Mouse (Mus musculus) R1 (cell line): ENCODE data around the gene Zglp1.
A peak's percentile ranks its signal among the peaks of the same experiment; 100 is the strongest.

Experiments used
- DNase-seq: peaks from one replicate; pipeline ENCODE4 v3.0.0-alpha.2; 2018; ENCODE audit warnings: low read depth, low spot score

The Zglp1 gene

GRCm38 (mm10) chr9:21067006-21067684, at the start of gene Zglp1:
TSS of gene Zglp1 (minus strand) at chr9:21067093.
- DNase-seq, result peak; percentile 49

GRCm38 (mm10) chr9:21115105-21115504, 48.2 kb upstream of the Zglp1 start:
- DNase-seq, result no peak

DNA sequence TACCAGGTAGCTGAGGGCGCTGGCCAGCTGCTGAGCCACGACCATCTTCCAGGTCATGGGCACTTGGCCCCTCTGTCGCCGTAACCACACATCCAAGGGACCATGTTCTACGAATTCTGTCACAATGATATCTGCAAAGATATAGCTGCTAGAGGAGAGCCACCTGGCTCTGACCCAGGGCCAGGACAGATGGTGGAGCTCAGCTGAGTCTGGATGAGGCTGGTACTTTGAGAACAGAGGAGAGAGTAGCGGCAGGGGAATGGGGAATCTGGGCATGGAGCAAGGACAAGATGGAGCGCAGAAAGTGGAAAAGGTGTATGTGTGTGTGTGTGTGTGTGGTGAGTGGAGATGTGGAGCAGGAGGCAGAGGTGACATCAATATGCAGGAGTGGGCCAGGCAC, 47.3 kb upstream of the Zglp1 start:
- no peak for DNase-seq

DNA sequence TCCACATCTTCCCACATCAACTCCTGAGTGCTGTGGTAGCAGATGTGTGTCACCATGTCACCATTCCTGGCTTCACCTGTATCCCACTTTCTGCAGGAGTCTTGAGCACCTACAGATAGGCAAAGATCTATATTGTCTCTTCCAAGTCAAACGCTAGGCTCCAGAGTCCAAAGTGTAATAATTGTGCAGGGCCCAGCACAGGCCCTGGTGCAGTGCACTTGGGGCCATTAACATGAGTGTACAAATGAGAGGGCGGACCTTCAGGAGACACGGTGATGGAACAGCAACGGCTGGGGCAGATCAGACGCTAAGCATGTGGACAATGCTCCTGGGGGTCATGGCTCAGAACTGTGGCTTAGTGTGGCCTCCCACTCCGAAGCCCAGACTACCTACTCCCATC, 46.9 kb upstream of the Zglp1 start:
- no peak for DNase-seq

GRCm38 (mm10) chr9:21107607-21108237, 40.8 kb upstream of the Zglp1 start:
- DNase-seq, result peak; percentile 56

DNA sequence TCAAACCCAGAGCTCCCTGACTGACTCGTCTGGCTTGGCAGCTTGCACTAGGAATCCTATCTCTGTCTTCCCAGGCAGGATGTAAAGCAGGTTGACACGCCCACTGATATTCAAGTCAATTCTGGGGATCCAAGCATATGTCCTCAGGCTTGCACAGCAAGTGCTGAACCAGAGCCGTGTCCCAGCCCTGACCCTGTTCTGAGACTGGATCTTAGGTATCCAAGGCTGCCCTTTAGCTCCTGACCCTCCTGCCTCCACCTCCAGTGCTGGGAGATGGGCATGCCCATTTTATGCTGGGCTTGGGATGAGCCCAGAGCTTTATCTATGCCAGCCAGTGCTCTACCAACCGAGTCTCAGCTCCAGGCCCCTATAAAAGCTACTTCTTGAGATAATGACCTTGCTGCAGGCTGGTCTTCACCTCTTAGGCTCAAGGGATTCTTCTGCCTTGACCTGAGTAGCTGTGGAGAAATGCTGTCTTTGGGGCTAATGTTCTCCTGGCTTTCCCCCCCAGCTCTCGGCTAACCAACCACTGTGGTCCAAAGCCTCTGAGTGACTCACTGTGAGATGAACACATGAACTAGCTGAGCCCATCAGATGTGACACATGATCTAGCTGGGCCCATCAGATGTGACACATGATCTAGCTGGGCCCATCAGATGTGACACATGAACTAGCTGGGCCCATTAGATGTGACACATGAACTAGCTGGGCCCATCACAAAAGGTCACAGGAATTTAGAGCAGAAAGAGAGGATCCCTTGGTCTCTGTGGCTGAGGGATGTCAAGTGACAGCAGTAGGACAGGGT, 39.1 kb upstream of the Zglp1 start:
- DNase-seq, result no peak

GRCm38 (mm10) chr9:21104814-21105213, 37.9 kb upstream of the Zglp1 start:
- DNase-seq, result no peak

DNA sequence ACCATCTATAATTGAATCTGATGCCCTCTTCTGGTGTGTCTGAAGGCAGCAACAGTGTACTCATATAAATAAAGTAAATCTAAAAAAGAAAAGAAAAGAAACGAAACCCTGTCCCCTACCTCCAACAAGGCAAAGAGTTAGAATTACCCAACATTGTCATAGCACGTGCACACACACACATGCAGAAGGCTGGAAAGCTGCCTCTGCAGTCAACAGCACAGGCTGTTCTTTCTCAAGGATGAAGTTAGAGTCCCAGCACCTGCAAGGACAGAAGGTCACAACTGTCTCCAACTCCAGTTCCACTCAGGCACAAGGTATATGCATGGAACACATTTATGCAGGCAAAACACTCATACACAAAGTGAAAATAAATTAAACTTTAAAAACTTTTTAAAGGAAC, 35.2 kb upstream of the Zglp1 start:
- no peak for DNase-seq

DNA sequence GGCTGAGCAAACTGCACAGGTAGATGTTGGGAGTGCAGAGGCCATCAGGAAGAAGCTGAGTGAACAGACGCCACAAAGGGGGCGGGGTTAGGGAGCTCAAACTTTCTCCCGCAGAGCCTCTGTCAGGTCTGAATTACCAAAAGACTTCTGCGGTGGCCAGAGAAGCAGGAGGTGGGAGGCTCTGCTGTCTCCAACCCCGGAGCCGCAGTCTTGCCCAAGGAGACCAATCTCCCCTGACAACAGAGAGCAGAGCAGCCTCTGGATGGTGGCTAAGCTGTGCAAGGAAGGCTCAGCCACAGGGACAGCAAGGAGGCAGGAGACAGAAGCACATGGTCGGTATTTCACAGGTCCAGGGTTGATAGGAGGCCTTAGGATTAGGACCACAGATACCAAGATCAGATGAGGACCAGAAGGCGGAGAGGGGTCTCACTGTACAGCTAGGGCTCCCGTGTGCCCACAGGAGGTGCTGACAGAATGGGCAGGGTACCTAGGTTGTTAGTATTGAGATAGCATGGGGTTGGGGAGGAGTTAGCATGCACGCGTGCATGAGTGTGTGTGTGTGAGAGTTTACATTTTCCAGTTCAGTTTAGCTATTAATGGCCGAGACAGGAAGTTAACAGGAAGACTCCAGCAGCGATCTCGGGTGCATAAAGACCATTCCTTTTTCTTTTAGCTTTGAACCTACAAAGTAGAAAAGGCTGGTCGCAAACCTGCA, 33.7 kb upstream of the Zglp1 start:
- DNase-seq, result peak; percentile 46

- DNase-seq, result no peak
Observed at GRCm38 (mm10) chr9:21097793-21098192, 30.9 kb upstream of the Zglp1 start.

GRCm38 (mm10) chr9:21095958-21096357, 29.1 kb upstream of the Zglp1 start:
- DNase-seq, result peak; percentile 92

DNA sequence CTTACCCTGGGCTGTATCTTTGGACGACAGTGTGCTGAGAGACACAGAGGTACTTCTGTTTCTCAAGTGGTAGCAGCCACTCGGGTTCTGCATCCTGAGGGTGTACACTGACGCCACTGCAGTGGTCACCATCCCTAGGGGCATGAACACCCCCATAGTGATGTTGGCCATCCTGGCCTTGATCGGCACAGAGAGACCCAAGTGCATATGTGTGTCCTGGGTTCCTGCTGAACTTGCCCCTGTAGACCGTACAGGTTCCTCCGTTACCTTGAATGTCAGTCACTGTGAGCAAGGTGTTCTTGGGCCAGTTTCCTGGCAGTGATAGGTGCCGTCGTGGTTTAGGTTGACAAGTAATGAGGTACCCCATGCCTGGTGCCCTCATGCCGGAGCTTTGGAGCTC, 26.5 kb upstream of the Zglp1 start:
- no peak for DNase-seq

DNA sequence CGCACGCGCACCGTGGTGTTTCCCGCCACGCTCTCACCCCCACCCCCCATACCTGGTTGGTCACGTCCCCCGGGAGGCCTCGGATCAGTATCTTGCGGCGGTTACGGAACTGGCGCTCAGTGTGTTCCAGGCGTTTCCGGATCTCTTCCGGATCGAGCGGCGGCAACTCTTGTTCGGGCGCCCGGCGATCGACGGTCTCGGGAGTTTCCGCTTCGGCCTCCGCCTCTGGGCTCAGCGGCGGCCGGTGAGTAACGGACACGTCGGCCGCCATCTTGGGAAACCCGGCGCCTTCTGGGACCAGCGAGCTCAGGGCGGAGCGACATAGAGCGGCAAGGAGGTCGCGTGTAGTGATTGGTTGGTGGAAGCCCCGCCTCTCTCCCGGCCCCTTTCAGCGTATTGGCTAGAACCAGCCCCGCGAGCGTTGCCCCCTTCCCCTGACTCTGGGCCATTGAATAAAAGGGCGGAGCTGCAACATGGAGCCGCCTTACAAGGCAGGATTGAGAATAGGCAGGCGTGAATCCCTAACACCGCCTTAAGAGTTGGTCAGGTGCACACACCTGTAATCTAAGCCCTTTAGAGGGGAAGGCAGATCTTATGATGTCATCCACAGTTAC, 24.9 kb upstream of the Zglp1 start, which contains the start of the genes Gm38431 and Raver1:
TSS of gene Gm38431 (minus strand) at position 291 of the 614 bp plus-strand sequence.
TSS of gene Raver1 (minus strand) at position 302 of the 614 bp plus-strand sequence.
- DNase-seq, result peak; percentile 99

DNA sequence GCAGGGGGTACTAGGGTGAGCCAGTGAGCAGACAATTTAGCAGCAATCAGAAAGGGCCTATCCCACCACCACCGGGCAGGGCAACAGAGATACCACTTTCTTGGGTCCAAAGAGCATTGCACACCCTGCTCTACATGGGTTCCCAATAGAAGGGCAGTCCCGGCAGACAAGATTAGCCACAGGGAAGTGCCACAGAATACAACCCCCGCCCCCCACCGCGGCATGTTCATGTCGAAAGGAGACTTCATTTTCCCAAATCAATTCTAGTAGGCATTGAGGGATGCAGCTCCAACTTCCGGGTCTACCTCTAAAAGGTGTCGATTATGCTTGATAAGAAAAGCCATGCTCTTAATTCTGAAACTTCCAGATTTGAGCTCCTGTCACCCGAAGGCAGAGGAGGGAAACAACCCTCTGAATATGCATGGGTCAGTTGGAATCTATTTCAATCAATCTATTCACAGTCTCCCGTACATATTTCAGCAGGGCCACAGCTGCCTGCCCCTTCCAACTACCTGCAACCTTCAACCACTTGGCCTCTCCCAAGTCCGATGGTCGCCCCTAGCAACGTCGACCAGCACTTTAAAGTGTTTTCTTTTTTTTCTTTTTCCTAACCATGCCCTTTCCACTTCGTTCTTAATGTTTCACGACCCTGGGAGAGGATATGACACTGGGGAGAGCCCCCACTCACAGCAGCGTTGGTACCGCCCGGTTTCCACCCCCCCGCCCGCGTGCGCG, 24.2 kb upstream of the Zglp1 start:
- DNase-seq, result no peak

DNA sequence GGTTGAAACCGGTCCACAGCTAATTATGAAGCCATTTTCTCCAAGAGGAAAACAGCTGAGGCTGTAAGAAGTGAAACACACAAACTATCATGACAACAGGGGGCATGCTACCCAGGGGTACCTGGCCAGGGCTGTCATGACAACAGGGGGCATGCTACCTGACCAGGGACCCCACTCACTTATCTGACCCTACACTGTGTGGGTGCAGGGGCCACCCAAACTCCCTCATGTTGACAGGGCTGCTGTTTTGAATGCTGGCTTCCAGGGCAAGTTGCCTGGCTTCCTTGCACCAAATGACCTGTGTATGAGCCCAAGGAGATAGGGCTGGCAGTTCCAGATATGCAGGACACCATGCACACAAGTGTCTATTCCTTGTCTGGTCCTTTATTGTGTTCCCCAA, 23.6 kb upstream of the Zglp1 start:
- no peak for DNase-seq

GRCm38 (mm10) chr9:21083324-21083723, 16.4 kb upstream of the Zglp1 start:
- no peak for DNase-seq

DNA sequence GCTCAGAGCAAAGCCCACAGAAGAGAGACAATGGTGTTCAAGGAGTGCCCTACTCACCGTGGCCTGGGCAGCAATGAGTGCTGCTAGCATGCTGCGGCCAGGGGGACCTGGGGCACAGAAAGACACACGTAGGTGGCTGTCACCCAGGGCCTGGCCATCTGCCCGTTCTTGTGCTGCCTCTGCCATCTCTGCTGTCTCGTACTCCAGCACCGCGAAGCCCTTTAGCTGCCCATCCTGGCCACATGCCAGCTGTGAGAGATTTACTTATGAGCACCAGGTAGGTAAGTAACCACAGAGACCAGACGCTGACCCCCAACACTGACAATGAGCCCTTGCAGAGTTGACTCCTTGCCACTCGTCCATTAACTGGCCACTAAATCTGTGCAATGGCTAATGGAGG, 14.2 kb upstream of the Zglp1 start:
- DNase-seq, result no peak

DNA sequence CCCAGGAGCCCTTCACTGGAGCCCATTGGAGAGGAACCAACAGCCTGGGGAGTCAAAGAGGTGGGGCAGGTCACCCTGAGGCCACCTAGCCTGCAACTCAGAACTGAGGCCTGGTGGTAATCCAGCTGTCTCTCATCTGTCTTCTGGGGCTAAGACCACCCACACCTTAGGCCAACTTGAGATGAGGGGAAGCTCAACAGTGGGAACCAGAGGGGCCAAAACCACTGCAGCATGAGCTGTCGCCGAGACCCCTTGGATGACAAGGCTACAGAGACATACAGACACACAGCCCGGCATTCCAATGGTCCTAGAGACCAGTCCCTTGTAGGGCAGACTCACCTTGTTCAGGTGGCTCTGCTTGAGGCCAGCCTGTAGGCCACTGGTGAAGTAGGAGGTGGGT, 8.7 kb upstream of the Zglp1 start:
- DNase-seq, result no peak

- DNase-seq, result no peak
Observed at GRCm38 (mm10) chr9:21074173-21074572, 7.3 kb upstream of the Zglp1 start.

DNA sequence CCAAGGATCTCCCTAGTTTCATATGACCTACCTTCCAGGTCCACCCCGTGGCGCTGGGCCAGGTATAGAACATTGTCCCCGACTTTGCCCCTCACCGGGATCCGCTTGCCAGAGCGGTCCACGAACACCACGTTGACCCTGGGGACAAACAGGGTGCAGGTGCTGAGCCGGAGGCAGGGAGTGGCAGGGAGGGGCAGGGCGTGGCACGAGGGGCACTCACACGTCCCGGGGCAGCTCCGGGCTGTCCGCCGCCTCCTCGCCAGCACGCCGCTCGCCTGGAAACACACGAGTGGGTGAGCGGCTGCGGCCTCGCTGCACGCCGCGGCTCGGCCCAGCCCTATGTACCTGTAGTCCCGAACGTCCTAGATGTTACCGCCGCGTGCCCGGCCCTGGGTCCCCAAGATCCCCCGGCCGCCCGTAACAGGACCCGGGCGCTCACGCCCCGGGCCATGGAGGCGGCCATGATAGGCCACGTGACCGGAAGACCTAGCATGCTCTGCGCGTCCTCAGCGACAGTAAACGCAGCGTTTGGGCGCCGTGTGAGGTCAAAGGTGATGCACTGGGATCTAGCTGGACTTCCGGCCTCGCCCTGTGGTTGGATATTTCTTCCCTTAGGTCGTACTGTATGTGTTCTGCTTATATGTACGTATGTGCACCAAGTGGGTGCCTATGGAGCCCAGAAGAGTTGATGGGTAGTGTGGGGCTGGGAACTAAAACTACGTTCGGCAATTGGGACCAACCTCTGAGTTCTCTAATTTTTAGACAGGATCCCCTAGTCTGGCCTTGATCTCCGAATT, 6.3 kb upstream of the Zglp1 start, which contains the start of the genes Gm49373 and Fdx1l:
TSS of gene Gm49373 (minus strand) at position 53 of the 797 bp plus-strand sequence.
TSS of gene Fdx1l (minus strand) at position 571 of the 797 bp plus-strand sequence.
- DNase-seq, result peak; percentile 92
